Mouse (Mus musculus) midbrain, embryonic 11.5 days (tissue): Measurements from ENCODE around the gene Uevld. TPM values are rescaled to one million over a fixed set of nuclear protein-coding genes. Genes with fewer than 3 reads are reported as not detected.
"Not testable (repeated sequence)": the region's sequence is repeated elsewhere in the genome, so short reads cannot be mapped to it uniquely, and the experiment has no call there.

Experiments used
- ATAC-seq: fragments of 200-750 bp; cut with Nextera tagmentation; 2 replicates; pipeline ENCODE4 v1.8.0; 2017; ENCODE audit warnings: moderate TSS enrichment, moderate library complexity; ENCODE audit not compliant: low FRiP score
- DNase-seq: peaks from one replicate; pipeline ENCODE4 v3.0.0; 2015; ENCODE audit warnings: low spot score; ENCODE audit errors: missing footprints
- H3K27ac ChIP-seq: fragments of 300-500 bp; sonication (generic); 2 replicates; pipeline ENCODE4 v1.5.1; 2014; ENCODE audit warnings: low read depth, low read length
- H3K27me3 ChIP-seq: fragments of 300-500 bp; sonication (generic); 2 replicates; pipeline ENCODE4 v1.6.1; 2014; ENCODE audit warnings: mild to moderate bottlenecking, low read length, moderate library complexity, mixed read lengths; ENCODE audit not compliant: control insufficient read depth, insufficient read depth
- H3K36me3 ChIP-seq: fragments of 300-500 bp; sonication (generic); 2 replicates; pipeline ENCODE4 v1.6.1; 2014; ENCODE audit warnings: mild to moderate bottlenecking, low read length, moderate library complexity, mixed read lengths; ENCODE audit not compliant: control insufficient read depth, insufficient read depth
- H3K4me1 ChIP-seq: fragments of 300-500 bp; sonication (generic); 2 replicates; pipeline ENCODE4 v1.6.1; 2014; ENCODE audit warnings: low read length; ENCODE audit not compliant: control insufficient read depth, insufficient read depth
- H3K4me2 ChIP-seq: fragments of 300-500 bp; sonication (generic); 2 replicates; pipeline ENCODE4 v1.6.1; 2014; ENCODE audit warnings: mild to moderate bottlenecking, moderate library complexity
- H3K4me3 ChIP-seq: fragments of 300-500 bp; sonication (generic); 2 replicates; pipeline ENCODE4 v1.5.1; 2014; ENCODE audit warnings: low read depth, low read length
- H3K9ac ChIP-seq: fragments of 300-500 bp; sonication (generic); 2 replicates; pipeline ENCODE4 v1.6.1; 2014; ENCODE audit warnings: low read length
- H3K9me3 ChIP-seq: fragments of 300-500 bp; sonication (generic); 2 replicates; pipeline ENCODE4 v1.6.1; 2016; ENCODE audit warnings: low read length; ENCODE audit not compliant: control insufficient read depth
- WGBS: fragments of 180-500 bp; shearing (Covaris S2); extraction: QIAGEN DNeasy Blood & Tissue Kit; methylation state at CpG from one replicate; pipeline ENCODE4 v1.1.7; 2014; 5-methylcytosine and 5-hydroxymethylcytosine counted together
- polyA plus RNA-seq: library from polyadenylated mRNA; unstranded; fragments of >200 nt; fragmentation: Nextera tagmentation; extraction: Ambion mirVana; gene quantifications from 2 replicates; pipeline ENCODE4 v1.2.1, GENCODE M21; 2014

The Uevld gene
- polyA plus RNA-seq, 1 experiment from 2014 or later: 14.3 TPM

DNA sequence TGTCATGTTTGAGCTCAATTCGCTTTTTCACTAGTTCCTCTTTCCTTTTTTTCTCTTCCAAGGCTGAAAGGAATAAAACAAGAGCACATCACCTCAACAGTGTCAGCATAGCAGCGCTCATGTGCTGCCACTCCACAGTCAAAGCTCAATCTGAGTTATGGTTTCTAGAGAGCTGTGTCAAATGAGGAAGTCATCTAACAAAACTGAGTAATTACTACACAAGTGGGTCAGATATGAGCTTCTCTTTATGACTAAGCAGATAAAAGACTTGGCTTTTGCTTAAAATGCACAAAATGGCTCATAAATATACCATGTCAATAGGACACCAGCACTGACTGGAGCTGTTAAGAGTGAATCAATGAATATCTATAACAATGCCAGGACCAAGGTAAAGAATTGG, 40.6 kb upstream of the Uevld start:
- Histone ChIP-seq H3K27ac (no peak overlapping the region), H3K4me1 (peaks cover 6% of the 10 kb centered on the region), H3K36me3 (peaks cover 13% of the 10 kb centered on the region), H3K9ac (no peak overlapping the region), H3K4me2 (no peak overlapping the region), H3K4me3 (no peak overlapping the region), H3K27me3 (no peaks in the 10 kb centered on the region), H3K9me3 (no peaks in the 10 kb centered on the region)
- ATAC-seq (no peak), DNase-seq (no peak)
- 93% methylated on average over 2 of the region's 2 CpGs for WGBS

DNA sequence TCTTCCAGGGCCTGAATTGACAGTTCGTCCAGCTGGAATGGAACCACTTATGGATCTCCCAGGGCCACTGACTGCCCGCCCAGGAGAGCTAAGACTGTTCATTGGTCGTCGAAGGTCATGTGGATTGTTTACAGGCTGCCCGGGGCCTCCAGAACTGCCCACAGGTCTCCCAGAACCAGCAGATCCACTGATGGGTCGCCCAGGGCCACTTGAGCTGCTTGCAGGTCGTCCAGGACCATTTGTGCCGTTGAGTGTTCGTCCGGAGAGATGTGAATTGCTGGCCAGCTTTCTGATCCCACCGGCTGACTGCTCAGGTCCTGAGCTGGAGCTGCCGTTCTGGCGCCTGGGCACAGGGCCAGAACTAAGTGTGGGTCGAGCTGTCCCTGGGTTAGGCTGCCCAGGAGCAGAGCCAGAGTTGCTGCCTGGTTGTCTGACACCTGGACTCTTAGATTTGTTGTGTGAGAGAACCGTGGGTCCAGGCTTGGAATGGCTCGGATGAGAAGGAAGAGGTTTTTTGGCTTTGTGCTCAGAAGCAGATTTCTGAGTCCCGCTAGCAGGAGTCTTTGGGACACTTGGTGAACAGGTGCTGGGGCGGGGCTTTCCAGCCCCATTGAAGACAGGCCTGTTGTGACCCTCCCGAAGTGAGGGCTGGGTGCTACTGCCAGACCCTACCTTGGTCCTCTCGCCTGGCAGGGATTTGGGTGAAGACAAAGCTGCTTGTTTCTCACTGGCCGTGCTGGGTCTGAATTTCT, 39.5 kb upstream of the Uevld start:
- peaks cover 13% of the 10 kb centered on the region for H3K36me3 ChIP-seq
- H3K4me2 ChIP-seq: no peak overlapping the region
- no peaks in the 10 kb centered on the region for H3K9me3 ChIP-seq
- no peak overlapping the region for H3K27ac ChIP-seq
- no peak for ATAC-seq
- 88% methylated on average over 21 of the region's 21 CpGs for WGBS
- peaks cover under 1% of the 10 kb centered on the region; the same call in 1 of the 2 replicates for H3K4me1 ChIP-seq
- H3K4me3 ChIP-seq: no peak overlapping the region
- H3K27me3 ChIP-seq: no peaks in the 10 kb centered on the region
- DNase-seq: no peak
- H3K9ac ChIP-seq: no peak overlapping the region

DNA sequence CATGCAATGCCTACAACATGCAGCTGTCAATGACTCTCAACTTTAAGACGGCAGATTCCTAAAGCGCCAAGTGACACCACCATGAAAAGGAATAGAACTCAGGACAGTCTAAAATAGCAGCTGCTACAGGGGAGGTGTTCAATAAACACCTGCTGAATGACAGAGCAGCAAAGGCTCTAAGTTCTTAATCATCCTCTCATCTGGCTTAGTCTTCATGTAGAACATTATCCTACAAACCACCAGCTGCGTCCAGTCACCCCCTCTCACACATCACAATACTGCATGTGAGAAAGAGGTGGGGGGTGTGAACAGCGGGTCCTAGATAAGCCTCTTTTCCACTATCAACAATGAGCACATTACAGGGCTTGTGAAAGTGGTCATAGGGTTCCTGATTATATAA, 38.7 kb upstream of the Uevld start:
- peaks cover 13% of the 10 kb centered on the region for H3K36me3 ChIP-seq
- 89% methylated on average over 4 of the region's 4 CpGs for WGBS
- H3K27ac ChIP-seq: no peak overlapping the region
- no peaks in the 10 kb centered on the region for H3K4me1 ChIP-seq
- no peak overlapping the region for H3K4me3 ChIP-seq
- ATAC-seq (no peak), DNase-seq (no peak)
- H3K9me3 ChIP-seq: no peaks in the 10 kb centered on the region
- no peak overlapping the region for H3K9ac ChIP-seq
- H3K4me2 ChIP-seq: no peak overlapping the region
- H3K27me3 ChIP-seq: no peaks in the 10 kb centered on the region

DNA sequence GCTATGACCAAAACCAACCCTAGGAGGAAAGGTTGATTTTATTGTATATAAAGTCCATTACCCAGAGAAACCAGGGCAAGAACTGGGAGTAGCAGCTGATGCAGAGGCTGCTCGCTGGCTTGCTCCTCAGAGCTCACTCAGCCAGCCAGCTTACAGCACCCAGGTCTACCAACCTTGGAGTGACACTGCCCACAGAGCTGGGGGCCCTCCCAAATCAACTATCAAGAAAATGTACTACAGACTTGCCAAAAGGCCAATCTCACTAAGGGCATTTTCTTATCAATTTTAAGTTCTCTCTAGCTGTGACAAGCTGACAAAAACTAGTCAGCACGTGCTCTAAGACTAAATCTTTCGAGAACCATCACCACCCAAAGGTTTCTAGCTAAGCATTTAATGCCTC, 37.2 kb upstream of the Uevld start:
- Histone ChIP-seq H3K27ac (no peak overlapping the region), H3K9ac (no peak overlapping the region), H3K4me3 (no peak overlapping the region), H3K9me3 (no peaks in the 10 kb centered on the region), H3K27me3 (no peaks in the 10 kb centered on the region), H3K4me1 (no peaks in the 10 kb centered on the region), H3K36me3 (peaks cover 13% of the 10 kb centered on the region), H3K4me2 (no peak overlapping the region)
- no peak for ATAC-seq
- WGBS: 96% methylated on average over 3 of the region's 3 CpGs
- no peak for DNase-seq

DNA sequence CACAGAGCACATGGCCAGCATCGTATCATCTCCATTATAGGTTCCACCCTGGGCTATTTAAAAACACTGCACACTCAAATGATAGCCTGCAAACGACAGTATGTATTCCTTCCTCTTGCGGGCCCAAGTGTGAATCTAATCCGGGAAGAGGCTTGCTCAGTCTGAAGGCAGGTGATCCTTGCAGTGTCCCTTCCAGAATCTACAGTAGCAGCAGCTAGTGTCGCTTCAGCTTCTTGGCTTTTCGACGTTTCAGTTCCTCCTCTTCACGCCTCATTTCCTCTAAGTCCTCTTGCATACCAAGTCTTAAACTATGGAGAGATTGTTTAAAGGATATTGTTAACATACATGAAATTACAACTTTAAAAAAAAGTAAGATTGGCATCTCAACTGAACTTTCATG, 34.8 kb upstream of the Uevld start:
- no peaks in the 10 kb centered on the region for H3K9me3 ChIP-seq
- WGBS: 87% methylated on average over 8 of the region's 8 CpGs
- ATAC-seq: no peak
- no peak overlapping the region for H3K4me2 ChIP-seq
- H3K27ac ChIP-seq: no peak overlapping the region
- DNase-seq: no peak
- no peak overlapping the region for H3K9ac ChIP-seq
- H3K4me1 ChIP-seq: no peaks in the 10 kb centered on the region
- H3K4me3 ChIP-seq: no peak overlapping the region
- H3K27me3 ChIP-seq: no peaks in the 10 kb centered on the region
- H3K36me3 ChIP-seq: peaks cover 9% of the 10 kb centered on the region

DNA sequence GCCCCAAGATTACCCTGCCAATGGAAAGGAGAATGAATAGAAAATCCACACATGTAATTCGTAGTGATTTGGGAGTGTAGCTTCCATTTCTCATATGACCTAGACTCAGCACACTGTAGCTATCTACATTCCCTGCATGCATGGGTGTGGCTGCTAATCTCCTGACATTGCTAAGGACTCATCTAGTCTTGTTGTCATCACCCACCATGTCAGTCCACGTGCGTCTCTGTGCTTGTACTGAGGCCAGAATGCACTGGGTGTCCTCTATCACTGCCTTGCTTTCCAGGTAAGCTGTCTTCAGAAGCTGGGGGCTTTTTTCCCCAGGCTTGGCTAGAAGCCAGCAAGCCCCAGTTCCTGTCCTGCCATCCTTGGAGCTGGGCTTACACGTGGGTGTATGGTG, 31.1 kb upstream of the Uevld start:
- 80% methylated on average over 4 of the region's 4 CpGs for WGBS
- H3K9me3 ChIP-seq, H3K9ac ChIP-seq, H3K4me1 ChIP-seq, H3K27me3 ChIP-seq, ATAC-seq, H3K4me2 ChIP-seq, H3K4me3 ChIP-seq, H3K36me3 ChIP-seq, DNase-seq, H3K27ac ChIP-seq: not testable (repeated sequence)

DNA sequence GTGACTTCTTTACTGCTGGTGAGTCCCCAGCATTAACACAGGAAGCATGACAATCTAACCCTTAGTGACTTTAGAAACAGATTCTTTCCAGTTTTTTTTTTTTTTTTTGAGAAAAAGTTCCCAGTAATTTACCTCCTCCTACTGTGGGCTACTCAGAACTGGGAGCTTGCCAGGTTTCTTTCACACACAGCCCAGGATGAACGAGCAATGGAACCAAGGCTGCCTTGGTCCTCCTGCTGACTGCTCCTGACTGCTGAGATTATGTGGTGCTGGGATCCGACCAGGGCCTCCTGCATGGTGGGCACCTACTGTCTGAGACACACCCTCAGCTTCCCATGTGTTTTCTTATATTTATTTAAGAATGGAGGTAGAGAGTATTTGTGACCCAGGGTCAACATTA, 28.7 kb upstream of the Uevld start:
- H3K36me3 ChIP-seq: no peaks in the 10 kb centered on the region
- no peak overlapping the region for H3K9ac ChIP-seq
- WGBS: 68% methylated on average over 2 of the region's 2 CpGs
- ATAC-seq (no peak), DNase-seq (no peak)
- H3K4me1 ChIP-seq: peaks cover 2% of the 10 kb centered on the region; the same call in 1 of the 2 replicates
- no peak overlapping the region for H3K4me2 ChIP-seq
- no peak overlapping the region for H3K4me3 ChIP-seq
- H3K27me3 ChIP-seq: no peaks in the 10 kb centered on the region
- no peaks in the 10 kb centered on the region for H3K9me3 ChIP-seq
- H3K27ac ChIP-seq: no peak overlapping the region

DNA sequence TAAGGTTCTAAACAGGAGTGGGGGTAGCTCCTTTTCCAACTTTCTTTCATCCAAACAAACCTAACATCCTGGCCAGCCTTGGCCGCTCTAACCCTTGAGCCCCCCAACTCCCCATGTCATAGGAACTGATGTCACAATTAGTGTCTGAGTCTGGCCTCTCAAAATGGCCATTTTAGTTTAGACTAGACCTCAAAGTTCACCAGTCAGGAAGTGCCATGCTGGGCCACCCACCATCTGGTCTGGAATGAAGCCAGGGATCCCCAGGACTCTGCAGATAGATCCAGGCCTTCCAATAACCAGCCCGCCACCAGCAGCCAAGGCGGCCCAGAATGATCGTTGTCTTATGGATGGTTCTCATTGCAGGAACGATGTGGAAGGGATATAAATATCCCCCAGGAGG, 28.3 kb upstream of the Uevld start:
- Histone ChIP-seq H3K27ac (no peak overlapping the region), H3K9me3 (no peaks in the 10 kb centered on the region), H3K4me1 (peaks cover 2% of the 10 kb centered on the region; the same call in 1 of the 2 replicates), H3K36me3 (no peaks in the 10 kb centered on the region), H3K4me3 (no peak overlapping the region), H3K9ac (no peak overlapping the region), H3K4me2 (no peak overlapping the region), H3K27me3 (no peaks in the 10 kb centered on the region)
- 77% methylated on average over 5 of the region's 5 CpGs for WGBS
- ATAC-seq: no peak
- no peak for DNase-seq

DNA sequence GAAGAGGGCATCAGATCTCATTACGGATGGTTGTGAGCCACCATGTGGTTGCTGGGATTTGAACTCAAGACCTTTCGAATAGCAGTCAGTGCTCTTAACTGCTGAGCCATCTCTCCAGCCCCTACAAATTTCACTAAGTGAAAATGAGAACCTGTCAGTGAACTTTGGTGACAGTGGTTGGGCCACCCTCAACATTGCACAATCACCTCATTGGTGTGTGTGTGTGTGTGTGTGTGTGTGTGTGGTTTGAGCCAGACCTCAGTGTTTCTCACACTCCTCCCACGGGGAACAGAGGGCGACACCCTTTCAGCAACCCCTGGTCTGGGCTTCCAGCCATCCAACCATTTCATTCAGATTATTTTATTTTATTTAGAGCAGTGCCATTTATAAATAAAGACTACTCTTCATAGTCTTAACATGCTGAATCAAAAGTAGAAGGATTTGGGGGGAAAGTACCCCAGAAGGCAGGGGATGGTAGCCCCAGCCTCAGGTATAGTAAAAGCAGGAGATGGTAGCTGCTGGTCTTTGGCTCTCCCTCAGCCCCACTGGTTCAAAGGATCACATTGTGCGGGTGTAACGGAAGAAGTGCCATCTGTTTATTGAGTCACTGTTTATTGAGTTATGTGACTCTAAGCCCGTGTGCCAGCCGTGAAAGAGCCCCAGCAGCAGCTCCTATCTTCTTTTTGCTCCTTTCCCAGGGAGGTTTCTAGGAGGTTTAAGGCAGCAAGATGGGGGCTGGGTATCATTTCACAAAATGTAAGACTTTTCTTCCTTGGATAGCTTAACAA, 27.6 kb upstream of the Uevld start:
- Histone ChIP-seq H3K9me3 (no peaks in the 10 kb centered on the region), H3K36me3 (no peaks in the 10 kb centered on the region), H3K4me1 (peaks cover 2% of the 10 kb centered on the region; the same call in 1 of the 2 replicates), H3K4me3 (no peak overlapping the region), H3K9ac (no peak overlapping the region), H3K27ac (no peak overlapping the region), H3K4me2 (no peak overlapping the region), H3K27me3 (no peaks in the 10 kb centered on the region)
- 64% methylated on average over 8 of the region's 8 CpGs for WGBS
- ATAC-seq: no peak
- no peak for DNase-seq
